Mouse (Mus musculus): ENCODE data around the gene Col4a6. TPM values are rescaled to one million over a fixed set of nuclear protein-coding genes. Genes with fewer than 3 reads are reported as not detected.

The Col4a6 gene
- under 1 TPM; 0.11 to 0.15 TPM for total RNA-seq (2021)
- long read RNA-seq, experiment 1, result 0 reads
- long read RNA-seq, experiment 2, result 0 reads

- intact Hi-C loops (cut with DNase I), result no loop called here
- peak; percentile 15 for DNase-seq
- peak within 1 kb of the TSS; percentile 71 for H3K4me3 ChIP-seq
- H3K27ac ChIP-seq, result no peak within 1 kb of the TSS
- no peak for TF ChIP-seq CTCF (IDR thresholded peaks at IDR 0.05)
Observed at GRCm38 (mm10) chrX:141473470-141474302, at the start of gene Col4a6. Col4a6 (minus strand) TSS chrX:141474076.

- TF ChIP-seq CTCF (IDR thresholded peaks at IDR 0.05), result no peak
- DNase-seq, result no peak
- intact Hi-C loops (cut with DNase I), result no loop called here
- H3K4me3 ChIP-seq, result no peak overlapping the region
- H3K27ac ChIP-seq, result no peak overlapping the region
Observed at GRCm38 (mm10) chrX:141503125-141503524, 29.2 kb upstream of the Col4a6 start.

- H3K4me3 ChIP-seq, result no peak overlapping the region
- DNase-seq, result no peak
- no peak overlapping the region for H3K27ac ChIP-seq
- intact Hi-C loops (cut with DNase I), result no loop called here
- no peak for TF ChIP-seq CTCF (IDR thresholded peaks at IDR 0.05)
Observed at GRCm38 (mm10) chrX:141494545-141494944, 20.7 kb upstream of the Col4a6 start.

- H3K27ac ChIP-seq, result peak overlapping the region; percentile 58; the same call in 1 of the 2 replicates
- peak; percentile 16 for DNase-seq
- H3K4me3 ChIP-seq, result peak overlapping the region; percentile 71
- TF ChIP-seq CTCF (IDR thresholded peaks at IDR 0.05), result no peak
- intact Hi-C loops (cut with DNase I), result no loop called here
Observed at GRCm38 (mm10) chrX:141475566-141476327, 1.9 kb upstream of the Col4a6 start.

- peak; percentile 61 for DNase-seq
- intact Hi-C loops (cut with DNase I), result no loop called here
- Histone ChIP-seq H3K27ac (peak within 1 kb of the TSS; percentile 58; the same call in 1 of the 2 replicates), H3K4me3 (peak within 1 kb of the TSS; percentile 71)
- no peak for TF ChIP-seq CTCF (IDR thresholded peaks at IDR 0.05)
Observed at GRCm38 (mm10) chrX:141475110-141475509, 1.2 kb upstream of the Col4a6 start, which contains the start of gene Col4a5. Col4a5 (plus strand) TSS chrX:141475385.

GRCm38 (mm10) chrX:141447936-141448335, 25.9 kb downstream of the Col4a6 start:
- intact Hi-C loops (cut with DNase I), result no loop called here
- DNase-seq, result no peak

GRCm38 (mm10) chrX:141439423-141439822, 34.5 kb downstream of the Col4a6 start:
- Histone ChIP-seq H3K27ac (no peak overlapping the region), H3K4me3 (no peak overlapping the region)
- no peak for TF ChIP-seq CTCF (IDR thresholded peaks at IDR 0.05)
- no peak for DNase-seq
- intact Hi-C loops (cut with DNase I), result no loop called here

More at GRCm38 (mm10) chrX:141447936-141448335, 25.9 kb downstream of the Col4a6 start:
- Histone ChIP-seq H3K27ac (no peak overlapping the region), H3K4me3 (no peak overlapping the region)
- TF ChIP-seq CTCF (IDR thresholded peaks at IDR 0.05), result no peak

GRCm38 (mm10) chrX:141436780-141437179, 37.1 kb downstream of the Col4a6 start:
- no peak for TF ChIP-seq CTCF (IDR thresholded peaks at IDR 0.05)
- no peak for DNase-seq
- H3K27ac ChIP-seq, result no peak overlapping the region
- H3K4me3 ChIP-seq, result no peak overlapping the region
- intact Hi-C loops (cut with DNase I), result no loop called here

GRCm38 (mm10) chrX:141415318-141415717, 58.6 kb downstream of the Col4a6 start:
- no peak overlapping the region for H3K4me3 ChIP-seq
- intact Hi-C loops (cut with DNase I), result no loop called here
- no peak overlapping the region for H3K27ac ChIP-seq
- DNase-seq, result no peak
- no peak for TF ChIP-seq CTCF (IDR thresholded peaks at IDR 0.05)

- Histone ChIP-seq H3K27ac (no peak overlapping the region), H3K4me3 (no peak overlapping the region)
- no peak for DNase-seq
- intact Hi-C loops (cut with DNase I), result no loop called here
- TF ChIP-seq CTCF (IDR thresholded peaks at IDR 0.05), result no peak
Observed at GRCm38 (mm10) chrX:141396243-141396642, 77.6 kb downstream of the Col4a6 start.

GRCm38 (mm10) chrX:141385399-141386105, 88.3 kb downstream of the Col4a6 start:
- H3K27ac ChIP-seq, result no peak overlapping the region
- no peak for TF ChIP-seq CTCF (IDR thresholded peaks at IDR 0.05)
- intact Hi-C loops (cut with DNase I), result no loop called here

GRCm38 (mm10) chrX:141384632-141385031, 89.2 kb downstream of the Col4a6 start:
- H3K27ac ChIP-seq, result no peak overlapping the region
- intact Hi-C loops (cut with DNase I), result no loop called here
- no peak for DNase-seq
- no peak for TF ChIP-seq CTCF (IDR thresholded peaks at IDR 0.05)
- no peak overlapping the region for H3K4me3 ChIP-seq

More at GRCm38 (mm10) chrX:141385399-141386105, 88.3 kb downstream of the Col4a6 start:
- DNase-seq, result no peak
- H3K4me3 ChIP-seq, result no peak overlapping the region

All from gastrocnemius, adult 2 months (tissue).